Mouse (Mus musculus) MEL (cell line): ENCODE data around the gene Klk10. TPM values are rescaled to one million over a fixed set of nuclear protein-coding genes. Genes with fewer than 3 reads are reported as not detected.

ENCODE experiments used
- DNase-seq: peaks from one replicate; pipeline ENCODE4 v3.0.0; 2011; ENCODE audit warnings: low read depth, low spot score
- H3K27ac ChIP-seq: 2 replicates; pipeline ENCODE4 v1.5.1; 2012; ENCODE audit warnings: low read depth, mild to moderate bottlenecking, control low read depth, low read length, moderate library complexity; ENCODE audit not compliant: control insufficient read depth
- H3K27me3 ChIP-seq, 2 experiments: fragments of 150-350 bp in 1 of 2; sonication (generic) in 1 of 2; 2 replicates each; pipeline ENCODE4 v1.6.1; 2012; ENCODE audit warnings: low read length in 2 of 2, mild to moderate bottlenecking in 2 of 2, improper control_type of control experiment in 1 of 2, moderate library complexity in 1 of 2; ENCODE audit not compliant: insufficient read depth in 2 of 2, control insufficient read depth in 1 of 2
- H3K36me3 ChIP-seq, 2 experiments: 2 replicates each; pipeline ENCODE4 v1.6.1; 2012 to 2014; ENCODE audit warnings: low read length in 2 of 2, improper control_type of control experiment in 1 of 2, inconsistent platforms in 1 of 2, mild to moderate bottlenecking in 1 of 2; ENCODE audit not compliant: insufficient read depth in 2 of 2, control insufficient read depth in 1 of 2
- H3K4me1 ChIP-seq, 2 experiments: fragments of 150-350 bp in 1 of 2; sonication (generic) in 1 of 2; 2 replicates each; pipeline ENCODE4 v1.6.1; 2012; ENCODE audit warnings: low read length in 2 of 2, improper control_type of control experiment in 1 of 2, mild to moderate bottlenecking in 1 of 2; ENCODE audit not compliant: insufficient read depth in 2 of 2, control insufficient read depth in 1 of 2
- H3K4me3 ChIP-seq, 2 experiments: fragments of 150-350 bp in 1 of 2; sonication (generic) in 1 of 2; 2 replicates each; pipeline ENCODE4 v1.5.1; 2012; ENCODE audit warnings: low read depth in 2 of 2, low read length in 2 of 2, mild to moderate bottlenecking in 2 of 2, moderate library complexity in 2 of 2, control low read depth in 1 of 2, improper control_type of control experiment in 1 of 2; ENCODE audit not compliant: control insufficient read depth in 1 of 2, insufficient read depth in 1 of 2
- H3K79me2 ChIP-seq: 2 replicates; pipeline ENCODE4 v1.6.1; 2012; ENCODE audit warnings: mild to moderate bottlenecking, low read length, moderate library complexity; ENCODE audit not compliant: control insufficient read depth, poor library complexity, insufficient read depth
- H3K9ac ChIP-seq: 2 replicates; pipeline ENCODE4 v1.6.1; 2012; ENCODE audit warnings: low read depth, mild to moderate bottlenecking, control low read depth, low read length, moderate library complexity; ENCODE audit not compliant: control insufficient read depth, poor library complexity, severe bottlenecking
- H3K9me3 ChIP-seq: fragments of 150-350 bp; sonication (generic); replicated peaks from 2 replicates; pipeline ENCODE4 v1.6.1; 2012; ENCODE audit warnings: mild to moderate bottlenecking, low read length, improper control_type of control experiment, moderate library complexity; ENCODE audit not compliant: insufficient read depth
- BHLHE40 ChIP-seq: IDR thresholded peaks from 2 replicates; pipeline ENCODE4 v1.6.1; 2012; ENCODE audit warnings: low read depth, mild to moderate bottlenecking, inconsistent platforms, low read length, improper control_type of control experiment, borderline replicate concordance
- CHD2 ChIP-seq: IDR thresholded peaks from 2 replicates; pipeline ENCODE4 v1.6.1; 2011; ENCODE audit warnings: low read length, improper control_type of control experiment
- CTCF ChIP-seq, 3 experiments: IDR thresholded peaks in 2 of 3; conservative IDR thresholded peaks in 1 of 3; 2 replicates each; pipeline ENCODE4 v1.5.1; 2011 to 2012; ENCODE audit warnings: low read length in 3 of 3, low read depth in 2 of 3, mild to moderate bottlenecking in 2 of 3, improper control_type of control experiment in 1 of 3, inconsistent platforms in 1 of 3, mixed read lengths in 1 of 3, moderate library complexity in 1 of 3; ENCODE audit not compliant: control insufficient read depth in 1 of 3, insufficient read depth in 1 of 3, poor library complexity in 1 of 3, severe bottlenecking in 1 of 3
- E2F4 ChIP-seq: IDR thresholded peaks from 2 replicates; pipeline ENCODE4 v1.6.1; 2011; ENCODE audit warnings: low read depth, low read length, improper control_type of control experiment, borderline replicate concordance
- ELF1 ChIP-seq: IDR thresholded peaks from 2 replicates; pipeline ENCODE4 v1.6.1; 2014; ENCODE audit warnings: low read depth, mild to moderate bottlenecking, inconsistent platforms, low read length, improper control_type of control experiment, moderate library complexity
- EP300 ChIP-seq, 2 experiments: IDR thresholded peaks; 2 replicates each; pipeline ENCODE4 v1.6.1; 2011; ENCODE audit warnings: improper control_type of control experiment in 2 of 2, low read length in 2 of 2, low read depth in 1 of 2, mild to moderate bottlenecking in 1 of 2
- ETS1 ChIP-seq: IDR thresholded peaks from 2 replicates; pipeline ENCODE4 v1.6.1; 2012; ENCODE audit warnings: low read depth, mild to moderate bottlenecking, inconsistent platforms, low read length, improper control_type of control experiment, moderate library complexity
- GABPA ChIP-seq: IDR thresholded peaks from 2 replicates; pipeline ENCODE4 v1.6.1; 2012; ENCODE audit warnings: low read depth, mild to moderate bottlenecking, inconsistent platforms, low read length, improper control_type of control experiment, moderate library complexity
- HCFC1 ChIP-seq: IDR thresholded peaks from 2 replicates; pipeline ENCODE4 v1.6.1; 2012; ENCODE audit warnings: low read depth, mild to moderate bottlenecking, inconsistent platforms, low read length, improper control_type of control experiment, moderate library complexity
- KAT2A ChIP-seq: conservative IDR thresholded peaks from 2 replicates; pipeline ENCODE4 v1.6.1; 2012; ENCODE audit warnings: low read depth, low read length, improper control_type of control experiment, inconsistent platforms
- MAX ChIP-seq: IDR thresholded peaks from 2 replicates; pipeline ENCODE4 v1.6.1; 2011; ENCODE audit warnings: low read length, improper control_type of control experiment
- MEF2A ChIP-seq: IDR thresholded peaks from 2 replicates; pipeline ENCODE4 v1.6.1; 2014; ENCODE audit warnings: low read depth, mild to moderate bottlenecking, inconsistent platforms, low read length, improper control_type of control experiment; ENCODE audit not compliant: poor library complexity, insufficient replicate concordance, severe bottlenecking; ENCODE audit errors: extremely low read depth
- MXI1 ChIP-seq: IDR thresholded peaks from 2 replicates; pipeline ENCODE4 v1.6.1; 2011; ENCODE audit warnings: mild to moderate bottlenecking, low read depth, low read length, improper control_type of control experiment
- MYC ChIP-seq: IDR thresholded peaks from 2 replicates; pipeline ENCODE4 v1.6.1; 2011; ENCODE audit warnings: low read depth, mild to moderate bottlenecking, low read length, improper control_type of control experiment, moderate library complexity
- NELFE ChIP-seq: IDR thresholded peaks from 2 replicates; pipeline ENCODE4 v1.6.1; 2011; ENCODE audit warnings: low read depth, low read length, improper control_type of control experiment
- POLR2A ChIP-seq, 2 experiments: IDR thresholded peaks; 2 replicates each; pipeline ENCODE4 v1.6.1; 2011 to 2012; ENCODE audit warnings: low read length in 2 of 2, mild to moderate bottlenecking in 2 of 2, control low read depth in 1 of 2, improper control_type of control experiment in 1 of 2, low read depth in 1 of 2, moderate library complexity in 1 of 2; ENCODE audit not compliant: control insufficient read depth in 1 of 2, insufficient read depth in 1 of 2, poor library complexity in 1 of 2
- RAD21 ChIP-seq: IDR thresholded peaks from 2 replicates; pipeline ENCODE4 v1.6.1; 2011; ENCODE audit warnings: mild to moderate bottlenecking, low read depth, low read length, improper control_type of control experiment
- RCOR1 ChIP-seq: IDR thresholded peaks from 2 replicates; pipeline ENCODE4 v1.6.1; 2012; ENCODE audit warnings: low read depth, mild to moderate bottlenecking, inconsistent platforms, low read length, improper control_type of control experiment
- TBP ChIP-seq: IDR thresholded peaks from 2 replicates; pipeline ENCODE4 v1.8.0; 2011; ENCODE audit warnings: low read depth, low read length, improper control_type of control experiment
- UBTF ChIP-seq: IDR thresholded peaks from 2 replicates; pipeline ENCODE4 v1.6.1; 2012; ENCODE audit warnings: low read depth, mild to moderate bottlenecking, inconsistent platforms, low read length, improper control_type of control experiment, moderate library complexity, borderline replicate concordance; ENCODE audit not compliant: insufficient read depth
- USF2 ChIP-seq, 2 experiments: IDR thresholded peaks; 2 replicates each; pipeline ENCODE4 v1.6.1; 2011 to 2012; ENCODE audit warnings: improper control_type of control experiment in 2 of 2, low read length in 2 of 2, borderline replicate concordance in 1 of 2, inconsistent platforms in 1 of 2, low read depth in 1 of 2, mild to moderate bottlenecking in 1 of 2; ENCODE audit not compliant: insufficient read depth in 1 of 2
- ZC3H11A ChIP-seq: IDR thresholded peaks from 2 replicates; pipeline ENCODE4 v1.6.1; 2012; ENCODE audit warnings: low read depth, mild to moderate bottlenecking, inconsistent platforms, low read length, improper control_type of control experiment
- ZKSCAN1 ChIP-seq: IDR thresholded peaks from 2 replicates; pipeline ENCODE4 v1.6.1; 2012; ENCODE audit warnings: low read depth, mild to moderate bottlenecking, inconsistent platforms, low read length, improper control_type of control experiment, moderate library complexity
- polyA plus RNA-seq, 2 experiments: library from polyadenylated mRNA; stranded (reverse) in 1 of 2; unstranded in 1 of 2; fragments of >175 nt in 1 of 2; fragments of >200 nt in 1 of 2; gene quantifications; 2 replicates each; pipeline versions ENCODE4 v1.2.1 to v1.2.4; 2012; ENCODE audit warnings: low replicate concordance in 2 of 2, low read depth in 1 of 2; ENCODE audit not compliant: insufficient read length in 2 of 2, insufficient read depth in 1 of 2, missing spikeins in 1 of 2
- total RNA-seq: library from RNA; depleted of rRNA; stranded (reverse); fragments of 300-350 nt; gene quantifications from 2 replicates; pipeline ENCODE4 v1.2.3, GENCODE M21; 2012

The Klk10 gene
- total and polyA plus RNA-seq, 3 experiments: not detected

- H3K4me1 ChIP-seq: no peaks in the 10 kb centered on the region
- H3K36me3 ChIP-seq: no peaks in the 10 kb centered on the region
- DNase-seq: no peak
- H3K27me3 ChIP-seq: no peaks in the 10 kb centered on the region
- H3K9ac ChIP-seq: no peak overlapping the region
- no peak overlapping the region for H3K27ac ChIP-seq
- no peaks in the 10 kb centered on the region for H3K79me2 ChIP-seq
- H3K9me3 ChIP-seq: no peaks in the 10 kb centered on the region
- TF ChIP-seq RCOR1 (no peak), POLR2A (IDR thresholded peaks at IDR 0.05; ENCODE audit: control insufficient read depth in 1 of 2, insufficient read depth in 1 of 2, low read depth in 1 of 2, low read length in 2 of 2, poor library complexity in 1 of 2) (no peak), KAT2A (no peak), ZKSCAN1 (no peak), ELF1 (no peak), ZC3H11A (no peak), MYC (no peak), USF2 (IDR thresholded peaks at IDR 0.05; ENCODE audit: borderline replicate concordance in 1 of 2, insufficient read depth in 1 of 2, low read depth in 1 of 2, low read length in 2 of 2) (no peak), ETS1 (no peak), TBP (no peak)
- H3K4me3 ChIP-seq: no peak overlapping the region
Observed at GRCm38 (mm10) chr7:43774802-43775201, 6.0 kb upstream of the Klk10 start.

GRCm38 (mm10) chr7:43775311-43776057, 5.4 kb upstream of the Klk10 start:
- TF ChIP-seq ZC3H11A (no peak), E2F4 (no peak), GABPA (no peak), USF2 (IDR thresholded peaks at IDR 0.05; ENCODE audit: borderline replicate concordance in 1 of 2, insufficient read depth in 1 of 2, low read depth in 1 of 2, low read length in 2 of 2) (no peak), MAX (no peak), ETS1 (no peak), ELF1 (no peak), EP300 (IDR thresholded peaks at IDR 0.05; ENCODE audit: low read depth in 1 of 2, low read length in 2 of 2) (no peak), MEF2A (no peak), KAT2A (no peak), HCFC1 (no peak), BHLHE40 (no peak), RAD21 (no peak), NELFE (no peak), UBTF (no peak), CTCF (IDR thresholded peaks at IDR 0.05 in 2 of 3, conservative IDR thresholded peaks at IDR 0.05 in 1 of 3; ENCODE audit: control insufficient read depth in 1 of 3, insufficient read depth in 1 of 3, low read depth in 2 of 3, low read length in 3 of 3, poor library complexity in 1 of 3, severe bottlenecking in 1 of 3) (no peak), CHD2 (no peak), RCOR1 (no peak), MXI1 (no peak)
- Histone ChIP-seq H3K9ac (no peak overlapping the region), H3K4me3 (no peak overlapping the region), H3K27ac (no peak overlapping the region), H3K9me3 (no peaks in the 10 kb centered on the region), H3K27me3 (no peaks in the 10 kb centered on the region), H3K4me1 (no peaks in the 10 kb centered on the region), H3K36me3 (no peaks in the 10 kb centered on the region), H3K79me2 (no peaks in the 10 kb centered on the region)
- no peak for DNase-seq
